Mouse (Mus musculus): ENCODE results near the gene Ssxb3.
"Not testable (repeated sequence)": the region's sequence is repeated elsewhere in the genome, so short reads cannot be mapped to it uniquely, and the experiment has no call there.

The Ssxb3 gene

GRCm38 (mm10) chrX:8591716-8592115 is at the start of gene Ssxb3:
Ssxb3 (minus strand) TSS chrX:8591816.
- DNase-seq (ENCODE audit: low spot score): not testable (repeated sequence)

GRCm38 (mm10) chrX:8548155-8548554 is 43.5 kb downstream of the Ssxb3 start, which contains the start of gene Ssxb6:
Ssxb6 (minus strand) TSS chrX:8548255.
- not testable (repeated sequence) for DNase-seq (ENCODE audit: low spot score)
